Mouse (Mus musculus): ENCODE data around the gene Olfr1208.

The Olfr1208 gene

DNA sequence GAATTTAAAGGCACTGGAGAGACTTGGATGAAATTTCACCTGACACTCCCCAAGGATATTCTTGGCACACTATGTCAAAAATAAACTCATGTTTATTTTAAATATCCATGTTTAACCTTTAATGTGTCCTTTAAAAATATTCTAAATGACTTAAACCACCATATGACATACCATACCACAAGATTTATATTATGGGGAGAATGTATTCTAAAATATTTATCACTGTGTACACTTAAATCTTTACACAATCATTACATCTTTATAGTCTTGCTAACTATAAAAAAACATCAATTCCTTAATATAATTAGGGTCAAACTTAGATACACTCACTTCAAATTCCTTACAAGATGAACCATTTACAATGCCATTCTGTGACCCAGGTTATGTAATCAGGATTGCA lies at the start of gene Olfr1208:
Olfr1208 (minus strand) TSS at position 101 of the 400 bp plus-strand sequence.
- DNase-seq: no peak

DNA sequence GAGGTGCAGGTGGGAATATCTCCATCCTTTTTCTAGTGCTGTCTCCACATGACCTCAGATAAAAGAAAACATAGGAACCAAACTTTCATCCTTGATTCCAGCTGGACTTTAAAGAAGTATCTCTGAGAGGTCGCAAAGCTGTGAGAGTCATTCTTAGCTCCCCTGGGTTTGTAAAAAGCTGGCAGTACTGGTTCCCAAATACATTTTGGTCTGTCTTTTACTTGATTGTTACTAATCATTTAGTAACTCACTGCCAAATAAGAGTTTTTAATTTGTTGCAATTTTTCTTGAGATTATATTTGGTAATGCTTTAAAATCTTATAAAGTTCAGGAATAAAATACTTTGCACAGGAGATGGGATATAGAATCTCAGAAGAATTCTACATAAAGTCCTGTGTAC lies 35.9 kb upstream of the Olfr1208 start, which contains the start of gene Olfr1211:
Olfr1211 (minus strand) TSS at position 101 of the 400 bp plus-strand sequence.
- no peak for DNase-seq

DNA sequence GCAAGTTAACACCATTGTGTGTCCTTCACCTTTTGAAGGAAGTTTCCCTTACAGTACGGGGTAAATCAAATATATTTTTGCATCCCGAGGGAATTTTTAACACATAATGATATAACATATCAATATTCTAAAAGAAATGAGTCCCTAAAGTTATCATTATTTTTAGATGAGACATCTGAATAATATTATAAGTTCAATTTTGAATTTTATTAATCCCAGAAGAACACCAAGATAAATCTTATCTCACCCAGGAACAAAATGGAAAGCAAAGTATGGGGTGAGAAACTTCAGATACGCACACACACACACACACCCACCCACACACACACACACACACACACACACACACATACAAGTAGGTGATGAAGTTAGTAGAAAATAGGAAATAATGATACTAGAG lies 12.9 kb upstream of the Olfr1208 start, which contains the start of gene Olfr1209:
Olfr1209 (minus strand) TSS at position 101 of the 400 bp plus-strand sequence.
- DNase-seq: no peak

DNA sequence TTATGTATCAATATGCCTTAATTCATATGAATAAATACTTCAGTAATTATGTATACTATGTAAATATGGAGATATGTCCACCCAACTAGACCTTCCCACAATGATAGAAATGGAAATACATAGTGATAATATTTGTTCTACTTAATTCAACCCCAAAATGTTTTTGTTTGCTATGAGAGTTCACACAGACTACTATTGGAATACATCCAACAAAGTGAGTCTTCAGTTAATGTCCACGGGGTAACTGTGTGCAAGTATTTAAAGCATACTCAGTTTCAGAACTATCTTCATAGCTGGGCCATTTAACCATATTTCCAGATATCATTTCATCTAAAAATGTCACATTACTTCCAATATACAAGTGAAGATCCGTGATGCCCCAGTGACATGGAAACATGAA lies 39.2 kb downstream of the Olfr1208 start, which contains the start of gene Olfr1206:
Olfr1206 (plus strand) TSS at position 301 of the 400 bp plus-strand sequence.
- DNase-seq: no peak

DNA sequence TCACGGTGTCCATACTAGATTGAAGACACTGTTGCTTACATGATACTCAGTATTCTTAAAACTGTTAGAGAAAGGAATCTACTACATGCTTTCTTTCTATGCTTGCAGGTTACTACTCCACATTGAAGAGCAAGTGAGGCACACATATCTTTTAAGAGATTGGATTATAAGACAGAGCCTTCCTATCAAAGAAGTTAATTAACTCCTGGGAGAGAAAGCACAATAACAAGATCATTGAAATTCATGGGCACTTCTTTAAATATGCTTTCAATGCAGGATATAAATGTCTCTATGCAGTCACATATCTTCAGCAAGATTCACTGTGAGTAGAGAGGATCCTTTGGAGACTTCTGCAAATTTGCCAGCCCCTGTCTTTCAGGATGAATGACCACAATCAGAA lies 53.1 kb downstream of the Olfr1208 start, which contains the start of gene Olfr1204:
Olfr1204 (plus strand) TSS at position 301 of the 400 bp plus-strand sequence.
- no peak for DNase-seq
